Mouse (Mus musculus) brain, embryonic 14.5 days (tissue): ENCODE measurements around the gene Pirt.

Experiments
- CTCF ChIP-seq: fragments of 200-500 bp; IDR thresholded peaks from 2 replicates; pipeline ENCODE4 v1.5.1; 2012; ENCODE audit warnings: inconsistent platforms, mild to moderate bottlenecking, moderate library complexity, borderline replicate concordance; ENCODE audit not compliant: insufficient read depth, insufficient read length; ENCODE audit errors: extremely low read depth
- POLR2A ChIP-seq: fragments of 200-500 bp; IDR thresholded peaks from 2 replicates; pipeline ENCODE4 v1.6.1; 2012; ENCODE audit warnings: mild to moderate bottlenecking, inconsistent platforms, borderline replicate concordance; ENCODE audit not compliant: poor library complexity, insufficient read depth, insufficient read length, severe bottlenecking; ENCODE audit errors: extremely low read depth

GRCm38 (mm10) chr11:66966500-66967116, 54.8 kb downstream of the Pirt start:
- no peak for TF ChIP-seq POLR2A
- TF ChIP-seq CTCF, result no peak
